Mouse (Mus musculus) cerebellum, adult (tissue): ENCODE results near the gene Yipf4.

ENCODE experiments used
- ATAC-seq: cut with Nextera tagmentation; 2 replicates; pipeline ENCODE4 v1.9.2; 2017; ENCODE audit warnings: mild to moderate bottlenecking, moderate library complexity, mixed read lengths; ENCODE audit not compliant: insufficient number of reproducible peaks, low FRiP score, low TSS enrichment

Yipf4 gene

DNA sequence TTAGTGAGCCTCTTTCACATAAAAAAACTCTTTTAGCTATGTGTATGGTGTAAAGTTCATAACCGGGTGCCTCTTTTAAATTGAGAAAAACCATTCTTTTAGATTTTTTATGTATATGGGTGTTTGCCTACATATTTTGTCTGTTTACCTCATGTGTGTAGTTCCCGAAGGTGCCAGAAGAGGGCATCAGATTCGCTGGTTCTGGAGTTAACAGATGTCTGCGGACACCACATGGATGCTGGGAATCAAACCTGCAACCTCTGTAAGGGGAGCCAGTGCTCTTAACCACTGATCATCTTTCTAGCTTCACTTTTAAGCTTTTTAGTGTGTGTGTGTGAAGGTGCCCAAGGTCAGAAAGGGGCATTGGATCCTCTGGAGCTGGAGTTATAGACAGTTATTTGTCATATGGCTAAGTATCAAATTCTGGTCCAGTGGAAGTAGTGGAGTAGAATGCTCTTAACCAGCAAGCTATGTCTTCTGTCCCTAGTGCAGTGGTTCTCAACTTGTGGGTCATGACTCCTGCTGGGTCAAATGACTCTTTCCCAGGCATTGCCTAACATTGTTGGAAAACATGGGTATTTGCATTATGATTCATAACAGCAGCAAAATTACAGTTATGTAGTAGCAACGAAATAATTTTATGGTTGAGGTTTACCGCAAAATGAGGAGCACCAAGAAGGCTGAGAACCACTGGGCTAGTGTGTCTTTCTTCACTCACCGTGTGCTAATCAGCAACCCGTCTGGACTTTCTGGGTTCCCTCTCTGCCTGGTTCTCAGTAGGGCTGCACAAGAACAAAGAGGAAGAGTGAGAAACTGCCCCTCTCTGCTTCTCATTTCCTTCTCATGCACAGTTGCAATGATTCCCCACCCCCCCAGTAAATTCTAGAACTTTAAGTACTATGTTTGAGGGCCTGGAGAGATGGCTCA, 33.8 kb downstream of the Yipf4 start:
- ATAC-seq: no peak

DNA sequence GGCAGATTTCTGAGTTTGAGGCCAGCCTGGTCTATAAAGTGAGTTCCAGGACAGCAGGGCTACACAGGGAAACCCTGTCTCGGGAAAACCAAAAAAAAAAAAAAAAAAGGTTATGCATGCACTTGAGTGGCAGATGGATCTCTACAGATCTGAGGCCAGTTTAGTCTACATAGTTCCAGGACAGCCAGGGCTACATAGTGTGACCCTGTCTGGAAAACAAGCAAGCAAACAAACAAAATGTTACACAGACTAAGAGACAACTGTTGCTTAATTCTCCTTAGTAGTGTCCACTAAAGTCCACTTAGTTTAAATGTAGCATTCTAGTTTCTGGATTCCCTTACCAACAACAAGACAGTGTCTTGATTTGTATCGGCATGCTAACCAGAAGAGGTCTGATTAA, 36.8 kb downstream of the Yipf4 start:
- no peak for ATAC-seq

DNA sequence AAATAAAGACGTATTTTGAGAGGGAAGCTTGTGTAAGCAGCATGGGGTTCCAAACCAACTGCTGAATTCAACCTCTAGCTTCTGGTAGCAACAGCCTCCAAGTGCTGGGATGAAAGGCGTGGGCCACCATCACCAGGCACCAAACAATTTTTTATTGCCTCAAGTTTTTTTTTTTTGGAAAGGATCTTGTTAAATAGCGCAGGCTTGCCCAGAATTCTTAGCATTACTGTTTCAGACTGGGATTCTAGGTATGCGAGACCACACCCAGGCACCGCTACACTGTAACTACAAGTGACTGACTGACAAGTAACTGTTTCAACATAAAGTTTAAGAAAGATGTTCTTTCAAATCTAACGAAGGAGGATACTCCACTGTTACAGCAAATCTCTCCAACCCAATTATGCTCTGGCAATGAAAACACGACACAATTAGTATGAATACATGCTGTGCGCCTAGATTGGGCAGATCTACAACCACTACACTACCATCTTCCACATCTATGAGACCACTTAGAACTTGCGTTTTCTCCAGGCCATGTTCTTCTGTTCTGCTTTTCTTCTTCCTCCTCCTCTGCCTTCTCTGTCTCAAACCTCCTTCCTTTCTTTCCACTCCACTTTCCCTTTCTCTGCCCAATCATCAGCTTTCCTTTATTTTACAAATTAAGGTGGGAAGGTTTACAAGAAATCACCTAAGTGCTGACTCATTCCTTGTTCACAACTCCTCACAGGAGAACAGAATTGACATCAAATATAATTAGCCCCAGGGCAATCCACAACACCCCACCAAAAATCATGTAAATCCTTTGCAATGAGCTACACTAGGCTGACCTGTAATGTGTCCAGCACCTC, 37.7 kb downstream of the Yipf4 start:
- ATAC-seq: peak; percentile 0; the same call in 1 of the 2 replicates

DNA sequence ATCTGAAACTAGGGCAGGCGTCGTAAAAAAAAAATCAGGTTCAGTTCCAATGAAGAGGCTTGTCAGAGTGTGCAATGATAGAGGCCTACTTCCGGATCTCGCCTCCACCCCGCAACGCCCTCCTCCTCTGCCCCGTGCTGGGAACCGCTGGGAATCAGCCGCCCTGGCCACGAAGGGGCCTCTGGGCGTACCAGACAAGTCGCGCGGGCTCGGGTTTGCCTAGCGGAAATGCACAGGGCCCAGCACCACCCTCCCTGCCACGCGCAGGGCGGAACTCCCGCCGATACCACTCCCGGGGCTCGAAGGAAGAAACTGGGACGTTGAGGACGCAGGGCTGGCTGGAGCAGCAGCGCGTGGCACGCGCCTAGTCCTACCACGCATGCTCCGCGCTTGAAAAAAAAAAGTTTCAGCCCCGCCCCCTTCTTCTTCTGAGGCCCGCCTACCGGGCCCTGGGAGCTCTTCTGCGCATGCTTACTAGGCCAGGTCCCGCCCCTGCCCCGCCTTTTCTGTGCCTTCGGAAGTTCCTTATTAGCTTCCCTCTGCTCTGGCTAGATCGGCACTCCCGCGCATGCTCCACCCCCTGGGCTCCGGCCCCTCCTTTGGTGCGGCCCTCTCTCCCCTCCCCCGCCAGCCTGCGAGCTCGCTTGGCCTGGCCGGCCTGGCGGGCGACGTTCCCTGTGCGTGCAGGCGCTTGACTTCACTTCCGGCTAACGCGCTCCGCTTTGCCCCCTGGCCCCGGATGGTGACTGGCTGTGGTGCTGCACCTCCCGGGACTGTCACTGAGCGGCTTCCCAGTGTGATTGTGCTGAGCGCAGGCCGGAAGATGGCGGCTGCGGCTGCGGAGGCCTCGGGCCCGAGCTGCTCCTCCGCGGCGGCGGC, 38.7 kb downstream of the Yipf4 start, which contains the start of gene Birc6:
Birc6 (plus strand) TSS at position 567 of the 879 bp plus-strand sequence.
- peak; percentile 96 for ATAC-seq

DNA sequence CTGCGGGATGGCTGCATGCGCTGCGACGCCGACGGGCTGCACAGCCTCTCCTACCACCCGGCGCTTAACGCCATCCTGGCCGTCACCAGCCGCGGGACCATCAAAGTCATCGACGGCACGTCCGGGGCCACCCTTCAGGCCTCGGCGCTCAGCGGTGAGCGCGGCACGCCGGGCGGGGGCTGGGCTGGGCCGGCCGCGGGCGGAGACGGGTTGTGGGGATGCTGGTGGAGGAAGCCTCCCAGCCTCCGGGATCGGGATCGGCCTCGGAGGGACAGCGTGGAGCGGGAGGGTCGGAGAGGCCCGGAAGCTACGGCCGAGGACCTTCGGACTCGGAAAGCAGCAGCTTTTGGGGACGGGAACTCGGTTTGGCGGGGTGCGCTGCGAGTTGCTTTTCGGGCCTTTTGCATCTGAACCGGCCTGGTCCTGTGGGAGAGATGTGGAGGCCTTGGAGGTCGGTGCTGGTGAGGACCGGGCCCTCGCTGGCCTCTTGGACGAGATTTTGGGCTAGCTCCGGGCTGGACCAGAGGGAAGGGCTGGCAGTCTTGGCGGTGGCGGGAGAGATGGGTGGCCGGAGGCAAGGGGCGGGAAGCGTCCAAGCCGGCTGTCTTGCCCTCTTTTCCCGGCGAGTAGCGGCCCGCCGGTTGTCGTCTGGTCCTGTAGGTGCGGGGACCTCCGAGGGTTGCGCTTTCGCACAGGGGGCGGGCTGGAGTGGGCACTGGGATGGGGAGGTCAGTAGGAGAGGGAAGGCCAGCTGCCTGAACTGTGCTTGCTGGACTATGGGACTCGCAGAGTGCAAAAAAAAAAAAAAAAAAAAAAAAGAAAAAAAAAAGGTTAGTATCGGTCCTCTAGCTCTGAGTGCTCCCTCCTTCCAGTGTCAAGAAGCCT, 39.6 kb downstream of the Yipf4 start:
- peak; percentile 37 for ATAC-seq

DNA sequence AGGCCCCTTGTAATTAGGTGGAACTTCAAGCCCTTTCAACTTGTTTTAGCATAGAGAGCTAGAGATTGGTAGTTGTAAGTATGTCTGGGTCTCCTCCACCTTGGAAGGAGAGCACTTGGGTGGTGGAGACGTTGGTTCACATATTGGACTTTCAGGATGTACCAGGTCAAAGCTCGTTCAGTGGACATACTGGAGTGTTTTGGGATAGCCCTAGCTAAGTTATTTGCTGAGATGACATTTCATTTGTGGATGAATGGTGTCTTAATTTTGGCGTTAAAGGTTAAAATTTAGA, 40.2 kb downstream of the Yipf4 start:
- ATAC-seq: no peak

DNA sequence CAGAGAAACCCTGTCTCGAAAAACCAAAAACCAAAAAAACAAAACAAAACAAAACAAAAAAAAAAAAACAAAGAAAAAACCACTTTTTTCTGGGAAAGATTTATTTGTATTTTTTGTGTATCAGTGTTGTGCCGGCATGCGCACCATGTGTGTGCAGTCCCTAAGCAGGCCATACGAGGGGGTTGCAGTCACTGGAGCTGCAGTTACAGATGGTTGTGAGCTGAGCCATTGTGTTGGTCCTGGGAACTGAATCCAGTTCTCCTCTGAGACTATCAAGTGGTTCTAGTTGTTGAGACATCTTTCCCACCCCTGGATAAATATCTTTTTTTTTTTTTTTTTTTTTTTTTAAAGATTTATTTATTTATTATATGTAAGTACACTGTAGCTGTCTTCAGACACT, 45.7 kb downstream of the Yipf4 start:
- ATAC-seq: no peak

DNA sequence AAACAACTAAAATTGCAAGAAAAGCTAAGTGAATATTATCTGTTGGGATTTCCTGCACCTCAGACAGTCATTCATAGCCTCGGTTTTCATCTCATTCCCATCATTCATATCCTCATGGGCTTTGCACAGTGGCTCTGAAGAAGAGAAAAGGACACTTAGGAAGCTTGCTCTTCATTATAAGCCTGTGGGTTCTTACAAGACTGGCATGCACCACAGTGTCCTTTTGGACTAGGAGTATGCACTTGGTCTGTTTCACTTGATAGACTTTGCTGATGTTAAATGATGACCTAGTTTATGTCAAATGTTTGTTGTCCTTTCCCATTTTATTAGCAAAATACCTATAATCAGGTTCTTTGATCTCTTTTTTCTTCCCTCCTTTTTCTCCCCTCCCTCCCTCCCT, 48.2 kb downstream of the Yipf4 start:
- no peak for ATAC-seq

DNA sequence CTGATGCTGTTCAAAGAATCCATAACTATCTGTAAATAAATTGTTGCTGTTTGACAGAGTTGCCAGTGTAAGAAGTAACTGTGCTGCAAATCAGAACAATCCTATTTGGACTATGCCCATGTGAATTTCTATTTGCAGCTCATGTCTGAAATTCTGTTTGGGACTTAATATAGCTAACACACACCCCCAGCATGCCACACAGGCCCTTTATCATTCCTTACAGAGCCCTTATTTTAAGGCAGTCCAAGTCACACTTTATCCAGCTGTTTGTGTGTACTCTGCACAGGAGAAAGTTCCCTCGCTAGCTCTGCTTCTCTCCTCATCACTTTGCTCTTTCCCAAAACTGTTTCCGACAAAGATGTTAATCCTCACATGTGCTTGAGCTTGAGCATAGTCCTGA, 54.3 kb downstream of the Yipf4 start:
- no peak for ATAC-seq
